In genomic region chr16:35484105-35484504, GRCm38 (mm10) we compare ENCODE assay signal across 19 mouse cellular contexts. TPM values are rescaled to one million over a fixed set of nuclear protein-coding genes. Genes with fewer than 3 reads are reported as not detected.
A peak's percentile ranks its signal among the peaks of the same experiment; 100 is the strongest.
DNase-seq lines count a peak whose midpoint lies in the region; ATAC-seq and TF ChIP-seq lines count a peak whose summit lies in the region.
"Had no signal": no experiment of that assay in that cellular context is flagged by ENCODE, and none has a peak within 500 bp of the region (broad histone marks: within the 10 kb centered on the region; RNA-seq: fewer than 3 reads in every experiment).

No protein-coding gene starts in this region.

- no peak for TF ChIP-seq CTCF in liver, adult 2 months (IDR thresholded peaks at IDR 0.05; ENCODE audit: low read depth, low read length)
- no peak for TF ChIP-seq CTCF in layer of hippocampus, adult 2 months (conservative IDR thresholded peaks at IDR 0.05)

- WGBS in forebrain, embryonic 11.5 days: 25% methylated on average over 4 of the region's 4 CpGs
- 10% methylated on average over 4 of the region's 4 CpGs for WGBS in forebrain, embryonic 16.5 days
- WGBS in liver, adult 2 months: 89% methylated on average over 4 of the region's 4 CpGs
- WGBS in hindbrain, embryonic 13.5 days: 14% methylated on average over 4 of the region's 4 CpGs

- no peak for DNase-seq in forebrain, embryonic 11.5 days (ENCODE audit: low spot score)
- no peak for DNase-seq in liver, adult 2 months (ENCODE audit: extremely low read depth, low read depth, low spot score)
- DNase-seq in liver: no peak
- DNase-seq in ES-E14 (ENCODE audit: low read depth, low spot score): peak; percentile 77
- no peak for DNase-seq in layer of hippocampus, adult 2 months (ENCODE audit: low spot score in 2 of 2)
- DNase-seq: cerebellum, adult 8-10 months; gastrocnemius, postnatal 14 days; heart, adult 2 months; heart, postnatal 4 days; kidney, postnatal 4 days; spleen, adult 18-20 months had no signal

- H3K4me1 ChIP-seq in forebrain, embryonic 11.5 days (replicated peaks; ENCODE audit: control insufficient read depth, insufficient read depth, low read length): peaks cover 10% of the 10 kb centered on the region; the same call in 1 of the 2 replicates
- peaks cover 25% of the 10 kb centered on the region for H3K4me1 ChIP-seq in forebrain, embryonic 16.5 days (replicated peaks; ENCODE audit: control insufficient read depth, insufficient read depth, low read length)
- H3K4me1 ChIP-seq in liver, adult 2 months (ENCODE audit: control insufficient read depth, insufficient read depth, low read length): peaks cover 34% of the 10 kb centered on the region
- peaks cover 2 to 12% of the 10 kb centered on the region in 2 experiments; a peak in 3 of 4 replicates for H3K4me1 ChIP-seq in ES-E14 (ENCODE audit: control insufficient read depth in 2 of 2, insufficient read depth in 2 of 2, low read length in 2 of 2, poor library complexity in 1 of 2)
- peaks cover 38% of the 10 kb centered on the region for H3K4me1 ChIP-seq in hindbrain, embryonic 13.5 days (replicated peaks)

- H3K36me3 ChIP-seq in forebrain, embryonic 11.5 days (ENCODE audit: control insufficient read depth, insufficient read depth, low read length): no peaks in the 10 kb centered on the region
- H3K36me3 ChIP-seq in forebrain, embryonic 16.5 days (ENCODE audit: control insufficient read depth, insufficient read depth): no peaks in the 10 kb centered on the region
- H3K36me3 ChIP-seq in liver, adult 2 months (ENCODE audit: control insufficient read depth, insufficient read depth, low read length): no peaks in the 10 kb centered on the region
- H3K36me3 ChIP-seq in ES-E14 (ENCODE audit: control insufficient read depth, insufficient read depth, low read length, poor library complexity, severe bottlenecking): no peaks in the 10 kb centered on the region
- no peaks in the 10 kb centered on the region for H3K36me3 ChIP-seq in hindbrain, embryonic 13.5 days
- H3K36me3 ChIP-seq: embryonic facial prominence, embryonic 12.5 days; heart, embryonic 15.5 days; intestine, embryonic 15.5 days had no signal

- in situ Hi-C loops in ES-E14 (cut with MboI; ENCODE audit: low sequenced_read_pairs in 2 of 2, unreplicated experiment in 2 of 2): loop anchor here in 1 of 2 experiments (5.0 kb wide), 1 partner anchor 73 kb away; no protein-coding TSS in a partner anchor

- no peaks in the 10 kb centered on the region for H3K27me3 ChIP-seq in forebrain, embryonic 11.5 days (ENCODE audit: control insufficient read depth, insufficient read depth, low read length)
- no peaks in the 10 kb centered on the region for H3K27me3 ChIP-seq in forebrain, embryonic 16.5 days (replicated peaks; ENCODE audit: control insufficient read depth, insufficient read depth, low read length)
- no peaks in the 10 kb centered on the region for H3K27me3 ChIP-seq in liver, adult 2 months (ENCODE audit: control insufficient read depth, insufficient read depth, low read length)
- H3K27me3 ChIP-seq in hindbrain, embryonic 13.5 days: peaks cover under 1% of the 10 kb centered on the region; the same call in 1 of the 2 replicates
- H3K27me3 ChIP-seq: embryonic facial prominence, embryonic 12.5 days; heart, embryonic 15.5 days; intestine, embryonic 15.5 days had no signal

- 0 out of 2 replicates have a peak overlapping the region, but pooled peaks have one; percentile 34 for H3K27ac ChIP-seq in forebrain, embryonic 11.5 days (ENCODE audit: low read depth, low read length)
- H3K27ac ChIP-seq in forebrain, embryonic 16.5 days (ENCODE audit: low read length): no peak overlapping the region
- peak overlapping the region; percentile 16 for H3K27ac ChIP-seq in liver, adult 2 months (replicated peaks; ENCODE audit: insufficient read depth, low read depth, low read length)
- H3K27ac ChIP-seq in ES-E14 (ENCODE audit: insufficient read depth, low read depth, low read length, poor library complexity, severe bottlenecking): no peak overlapping the region
- 0 out of 2 replicates have a peak overlapping the region, but pooled peaks have one; percentile 52 for H3K27ac ChIP-seq in hindbrain, embryonic 13.5 days
- no peak overlapping the region for H3K27ac ChIP-seq in layer of hippocampus, adult 2 months
- H3K27ac ChIP-seq: embryonic facial prominence, embryonic 12.5 days; heart, adult 2 months; heart, embryonic 15.5 days; intestine, embryonic 15.5 days had no signal

- H3K79me2 ChIP-seq in liver, adult 2 months (ENCODE audit: control insufficient read depth, insufficient read depth, low read length): peaks cover 57% of the 10 kb centered on the region

- no peak for TF ChIP-seq POLR2A in liver, adult 2 months (IDR thresholded peaks at IDR 0.05; ENCODE audit: extremely low read depth, insufficient read depth, low read length)

- H3K9ac ChIP-seq in forebrain, embryonic 11.5 days (ENCODE audit: low read length): no peak overlapping the region
- H3K9ac ChIP-seq in forebrain, embryonic 16.5 days (replicated peaks; ENCODE audit: low read depth, low read length): no peak overlapping the region
- no peak overlapping the region for H3K9ac ChIP-seq in liver, adult 2 months (ENCODE audit: low read depth, low read length)
- no peak overlapping the region for H3K9ac ChIP-seq in ES-E14 (ENCODE audit: insufficient read depth, low read depth, low read length, poor library complexity, severe bottlenecking)
- no peak overlapping the region for H3K9ac ChIP-seq in hindbrain, embryonic 13.5 days
- H3K9ac ChIP-seq: embryonic facial prominence, embryonic 12.5 days; heart, embryonic 15.5 days; intestine, embryonic 15.5 days had no signal

- ATAC-seq in forebrain, embryonic 11.5 days (replicated peaks; ENCODE audit: low FRiP score): no peak; the same call in 1 of the 2 replicates
- no peak for ATAC-seq in forebrain, embryonic 16.5 days
- no peak for ATAC-seq in hindbrain, embryonic 13.5 days (ENCODE audit: low FRiP score)
- ATAC-seq: intestine, embryonic 15.5 days; lung, postnatal 0 days had no signal

- no peak overlapping the region for H3K4me2 ChIP-seq in forebrain, embryonic 11.5 days (ENCODE audit: low read depth, low read length, severe bottlenecking)
- H3K4me2 ChIP-seq in forebrain, embryonic 16.5 days (ENCODE audit: low read length): no peak overlapping the region
- no peak overlapping the region for H3K4me2 ChIP-seq in hindbrain, embryonic 13.5 days
- H3K4me2 ChIP-seq: embryonic facial prominence, embryonic 12.5 days; heart, embryonic 15.5 days; intestine, embryonic 15.5 days had no signal

- no peak overlapping the region for H3K4me3 ChIP-seq in forebrain, embryonic 11.5 days (ENCODE audit: low read depth, low read length)
- no peak overlapping the region for H3K4me3 ChIP-seq in forebrain, embryonic 16.5 days (replicated peaks; ENCODE audit: low read length)
- no peak overlapping the region for H3K4me3 ChIP-seq in liver, adult 2 months (ENCODE audit: insufficient read depth, low read depth, low read length)
- no peak overlapping the region for H3K4me3 ChIP-seq in ES-E14 (ENCODE audit: insufficient read depth in 1 of 2, low read depth in 1 of 2, low read length in 2 of 2, poor library complexity in 1 of 2, severe bottlenecking in 1 of 2)
- no peak overlapping the region for H3K4me3 ChIP-seq in hindbrain, embryonic 13.5 days
- H3K4me3 ChIP-seq in layer of hippocampus, adult 2 months: no peak overlapping the region
- H3K4me3 ChIP-seq: embryonic facial prominence, embryonic 12.5 days; erythroblast, embryonic 14.5 days; heart, adult 2 months; heart, embryonic 15.5 days; intestine, embryonic 15.5 days had no signal

- H3K9me3 ChIP-seq in forebrain, embryonic 11.5 days (ENCODE audit: control insufficient read depth, low read length): no peaks in the 10 kb centered on the region
- no peaks in the 10 kb centered on the region for H3K9me3 ChIP-seq in forebrain, embryonic 16.5 days (ENCODE audit: control insufficient read depth, low read length)
- no peaks in the 10 kb centered on the region for H3K9me3 ChIP-seq in ES-E14 (ENCODE audit: control insufficient read depth, insufficient read depth, low read depth, low read length)
- H3K9me3 ChIP-seq in hindbrain, embryonic 13.5 days: no peaks in the 10 kb centered on the region
- H3K9me3 ChIP-seq: embryonic facial prominence, embryonic 12.5 days; heart, embryonic 15.5 days; intestine, embryonic 15.5 days had no signal

TF ChIP-seq in ES-E14, 5 proteins besides CTCF, POLR2A, EP300 and RAD21:
- TF ChIP-seq MAFK (IDR thresholded peaks at IDR 0.05; ENCODE audit: insufficient read depth, low read depth, low read length): no peak
- no peak for TF ChIP-seq HCFC1 (IDR thresholded peaks at IDR 0.05; ENCODE audit: borderline replicate concordance, insufficient read depth, low read length)
- TF ChIP-seq CHD2 (IDR thresholded peaks at IDR 0.05; ENCODE audit: low read depth, low read length): no peak
- no peak for TF ChIP-seq ZC3H11A (IDR thresholded peaks at IDR 0.05; ENCODE audit: borderline replicate concordance, low read depth, low read length)
- no peak for TF ChIP-seq ZNF384 (IDR thresholded peaks at IDR 0.05; ENCODE audit: low read depth, low read length)
TF ChIP-seq in ES-E14: peak in this region for 0.

RNA-seq across cellular contexts. Expression of gene Pdia5, which starts 6.6 kb away (rescaled TPM):
- 7.8 and 9.3 TPM in 2 replicates for polyA plus RNA-seq in forebrain, embryonic 11.5 days (2014; fragmentation: Nextera tagmentation; extraction: Ambion mirVana)
- polyA plus RNA-seq in forebrain, embryonic 16.5 days (2015; fragmentation: Nextera tagmentation; extraction: Ambion mirVana): 9.8 and 10.4 TPM in 2 replicates
- 38.1 and 41.7 TPM in 2 replicates for total RNA-seq in liver, adult 2 months (2014; rRNA removed)
- 24.2 and 32.2 TPM in 2 replicates for polyA plus RNA-seq in liver, adult 2 months (2012; rRNA removed)
- 18.6 and 20.3 TPM in 2 replicates for total RNA-seq in ES-E14 (2012; rRNA removed)
- polyA plus RNA-seq in hindbrain, embryonic 13.5 days (2015; fragmentation: Nextera tagmentation; extraction: Ambion mirVana): 15.4 and 17.1 TPM in 2 replicates
- 1 to 10 TPM; 3.0 to 3.8 TPM for total RNA-seq in layer of hippocampus, adult 2 months (2021)

RNA-seq across cellular contexts. Expression of gene Sema5b, which starts 56.8 kb away (rescaled TPM):
- polyA plus RNA-seq in forebrain, embryonic 11.5 days (2014; fragmentation: Nextera tagmentation; extraction: Ambion mirVana): 58.0 and 62.6 TPM in 2 replicates
- polyA plus RNA-seq in forebrain, embryonic 16.5 days (2015; fragmentation: Nextera tagmentation; extraction: Ambion mirVana): 22.3 and 30.1 TPM in 2 replicates
- total RNA-seq in liver, adult 2 months (2014; rRNA removed): 0.07 and 0.37 TPM in 2 replicates
- 0.62 and 1.2 TPM in 2 replicates for polyA plus RNA-seq in liver, adult 2 months (2012; rRNA removed)
- total RNA-seq in ES-E14 (2012; rRNA removed): 6.4 and 13.3 TPM in 2 replicates
- 26.2 and 29.3 TPM in 2 replicates for polyA plus RNA-seq in hindbrain, embryonic 13.5 days (2015; fragmentation: Nextera tagmentation; extraction: Ambion mirVana)
- 10 to 100 TPM; 18.3 to 19.7 TPM for total RNA-seq in layer of hippocampus, adult 2 months (2021)
- total RNA-seq: common myeloid progenitor, adult 5-6 weeks had no signal

Comparison
In these comparisons a context has a peak if more than half of its experiments do, and no peak if none do; other contexts are left out.
1. H3K27ac ChIP-seq: peak in forebrain, embryonic 11.5 days (single experiment), liver, adult 2 months (single experiment) and hindbrain, embryonic 13.5 days (single experiment); none in forebrain, embryonic 16.5 days (single experiment), ES-E14 (single experiment) and layer of hippocampus, adult 2 months (single experiment).
2. RNA of gene Sema5b, which starts 56.8 kb away (polyA plus RNA-seq): 58.0 to 62.6 TPM in forebrain, embryonic 11.5 days, 22.3 to 30.1 TPM in forebrain, embryonic 16.5 days and 26.2 to 29.3 TPM in hindbrain, embryonic 13.5 days; 0.62 to 1.2 TPM in liver, adult 2 months; every median in the first group is over 10 times any median in the second.